Mouse (Mus musculus): ENCODE measurements around the gene Gm20388.

DNA sequence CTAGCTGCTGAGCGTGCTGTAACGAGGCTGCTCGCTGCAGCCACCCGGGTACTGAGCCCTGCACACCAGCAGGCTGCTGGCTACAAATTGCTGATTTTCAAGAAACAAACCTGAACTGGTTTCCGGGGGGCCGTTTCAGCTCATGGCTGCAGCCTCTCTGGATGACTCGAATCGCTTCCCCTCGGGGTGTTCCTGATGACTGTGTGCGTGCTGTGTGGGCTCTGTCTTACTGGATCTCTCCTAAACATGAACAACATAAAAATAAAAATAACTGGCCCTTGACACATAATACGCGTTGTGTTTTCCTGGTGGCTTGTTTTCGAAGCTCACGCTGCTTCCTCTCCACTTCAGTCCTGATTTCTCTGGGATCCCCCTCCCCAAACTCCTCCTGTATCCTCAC, 1168.1 kb downstream of the Gm20388 start:
- TF ChIP-seq MAFK (IDR thresholded peaks at IDR 0.05; ENCODE audit: insufficient read depth, low read depth, low read length) (no peak), HCFC1 (IDR thresholded peaks at IDR 0.05; ENCODE audit: borderline replicate concordance, insufficient read depth, low read length) (no peak), CHD2 (IDR thresholded peaks at IDR 0.05; ENCODE audit: low read depth, low read length) (no peak), ZNF384 (IDR thresholded peaks at IDR 0.05; ENCODE audit: low read depth, low read length) (no peak)
